Mouse (Mus musculus) liver, embryonic 14.5 days (tissue): ENCODE results near the gene Cyp2w1.

Source experiments
- CTCF ChIP-seq: IDR thresholded peaks from 2 replicates; pipeline ENCODE4 v1.5.1; 2016; ENCODE audit warnings: antibody characterized with exemption, low read depth, control low read depth
- EP300 ChIP-seq: IDR thresholded peaks from 2 replicates; pipeline ENCODE4 v1.6.1; 2016; ENCODE audit warnings: antibody characterized with exemption, low read depth

- TF ChIP-seq EP300 (no peak), CTCF (no peak)
Measured at GRCm38 (mm10) chr5:139366484-139366883, 14.1 kb downstream of the Cyp2w1 start.
